Mouse (Mus musculus) midbrain, embryonic 14.5 days (tissue): ENCODE measurements at regions not wholly inside any gene's neighbourhood (a gene's known extent, or its start where the extent isn't known, plus 50 kb on each side); places are given as distances from the start of the nearest gene placed in this dataset.

ENCODE experiments used
- ATAC-seq: fragments of 200-750 bp; cut with Nextera tagmentation; 2 replicates; pipeline ENCODE4 v1.8.0; 2017; ENCODE audit warnings: moderate number of reproducible peaks, moderate library complexity; ENCODE audit not compliant: low FRiP score, low TSS enrichment
- DNase-seq: peaks from one replicate; pipeline ENCODE4 v3.0.0-alpha.2; 2015
- H3K27ac ChIP-seq: fragments of 300-500 bp; sonication (generic); replicated peaks from 2 replicates; pipeline ENCODE4 v1.5.1; 2014; ENCODE audit warnings: mild to moderate bottlenecking, low read depth, low read length, moderate library complexity
- H3K27me3 ChIP-seq: fragments of 300-500 bp; sonication (generic); 2 replicates; pipeline ENCODE4 v1.6.1; 2014; ENCODE audit warnings: low read length, control low read depth, mixed read lengths; ENCODE audit not compliant: control insufficient read depth, insufficient read depth
- H3K36me3 ChIP-seq: fragments of 300-500 bp; sonication (generic); 2 replicates; pipeline ENCODE4 v1.6.1; 2014; ENCODE audit warnings: low read length, control low read depth; ENCODE audit not compliant: control insufficient read depth, insufficient read depth
- H3K4me1 ChIP-seq: fragments of 300-500 bp; sonication (generic); 2 replicates; pipeline ENCODE4 v1.6.1; 2014; ENCODE audit warnings: mild to moderate bottlenecking, antibody characterized with exemption, low read length, control low read depth; ENCODE audit not compliant: control insufficient read depth, insufficient read depth
- H3K4me2 ChIP-seq: fragments of 300-500 bp; sonication (generic); 2 replicates; pipeline ENCODE4 v1.6.1; 2014; ENCODE audit warnings: mild to moderate bottlenecking, low read length, moderate library complexity
- H3K4me3 ChIP-seq: fragments of 300-500 bp; sonication (generic); replicated peaks from 2 replicates; pipeline ENCODE4 v1.5.1; 2014; ENCODE audit warnings: low read depth, low read length
- H3K9ac ChIP-seq: fragments of 300-500 bp; sonication (generic); replicated peaks from 2 replicates; pipeline ENCODE4 v1.6.1; 2014; ENCODE audit warnings: mild to moderate bottlenecking, low read length, moderate library complexity
- H3K9me3 ChIP-seq: fragments of 300-500 bp; sonication (generic); 2 replicates; pipeline ENCODE4 v1.6.1; 2016; ENCODE audit warnings: low read length, control low read depth, mixed read lengths; ENCODE audit not compliant: control insufficient read depth
- WGBS: fragments of 180-500 bp; shearing (Covaris S2); extraction: QIAGEN DNeasy Blood & Tissue Kit; methylation state at CpG from one replicate; pipeline ENCODE4 v1.1.7; 2014; 5-methylcytosine and 5-hydroxymethylcytosine counted together

DNA sequence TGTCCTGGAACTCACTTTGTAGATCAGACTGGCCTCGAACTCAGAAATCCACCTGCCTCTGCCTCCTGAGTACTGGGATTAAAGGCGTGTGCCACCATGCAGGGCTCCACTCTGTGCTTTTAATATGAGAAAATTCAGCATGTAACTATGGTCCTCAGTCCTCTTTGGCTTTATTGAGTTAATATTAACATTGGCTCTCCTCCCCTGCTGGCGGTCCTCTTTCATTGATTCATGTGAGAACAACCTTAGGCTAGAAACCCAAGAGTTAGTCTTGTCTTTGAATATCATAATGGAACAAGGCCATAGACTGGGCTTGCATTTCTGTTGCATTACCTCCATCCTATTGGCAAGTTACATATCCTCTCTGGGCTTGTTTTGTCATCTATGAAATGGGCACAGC, 216.1 kb upstream of the Gmds start:
- ATAC-seq = no peak
- H3K36me3 ChIP-seq = no peaks in the 10 kb centered on the region
- DNase-seq = no peak
- H3K4me1 ChIP-seq = no peaks in the 10 kb centered on the region
- 91% methylated on average over 3 of the region's 3 CpGs for WGBS
- H3K9me3 ChIP-seq = no peaks in the 10 kb centered on the region
- H3K9ac ChIP-seq = no peak overlapping the region
- no peak overlapping the region for H3K4me3 ChIP-seq
- H3K27ac ChIP-seq = no peak overlapping the region
- no peaks in the 10 kb centered on the region for H3K27me3 ChIP-seq
- H3K4me2 ChIP-seq = no peak overlapping the region

DNA sequence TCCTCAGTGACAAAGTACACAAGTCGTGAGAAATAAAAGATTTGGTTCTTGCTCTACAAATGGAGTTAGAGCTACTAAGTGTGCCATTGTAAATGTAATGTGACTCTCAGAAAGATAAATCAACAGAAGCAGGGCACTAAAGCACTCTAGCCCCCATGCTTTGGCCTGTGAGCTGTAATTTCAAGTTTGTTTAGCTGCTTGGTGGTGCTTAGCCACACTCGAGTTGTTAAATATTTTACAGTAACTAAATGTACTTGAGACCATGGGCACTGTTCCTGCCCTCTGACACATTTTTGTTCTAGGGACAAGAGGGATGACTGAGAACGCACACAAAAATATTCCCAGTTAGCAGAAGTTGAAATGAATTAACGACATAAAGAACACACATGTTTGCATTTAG, 214.6 kb upstream of the Gmds start:
- DNase-seq (no peak), ATAC-seq (no peak)
- H3K9me3 ChIP-seq = no peaks in the 10 kb centered on the region
- no peak overlapping the region for H3K4me2 ChIP-seq
- H3K36me3 ChIP-seq = no peaks in the 10 kb centered on the region
- H3K27me3 ChIP-seq = no peaks in the 10 kb centered on the region
- no peak overlapping the region for H3K27ac ChIP-seq
- H3K4me1 ChIP-seq = no peaks in the 10 kb centered on the region
- 90% methylated on average over 4 of the region's 4 CpGs for WGBS
- no peak overlapping the region for H3K9ac ChIP-seq
- H3K4me3 ChIP-seq = no peak overlapping the region

DNA sequence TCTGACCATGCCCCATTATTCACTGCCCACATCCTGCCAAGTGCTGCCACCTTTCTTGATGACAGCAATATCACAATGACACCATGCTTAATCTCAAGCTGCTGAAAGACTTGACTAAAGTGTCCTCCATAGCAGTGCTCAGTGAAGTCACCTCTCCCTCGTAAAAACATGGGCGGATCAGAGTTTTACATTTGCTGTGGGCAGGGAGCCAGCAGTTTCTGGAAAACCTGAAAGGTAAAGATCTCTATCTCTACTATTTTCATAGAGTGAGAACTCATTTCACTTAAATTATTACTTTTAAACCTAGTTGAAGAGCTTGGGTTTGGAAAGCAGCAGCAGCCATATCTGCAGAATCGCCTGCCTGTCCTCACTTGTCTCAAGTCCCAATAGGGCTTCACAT, 211.6 kb upstream of the Gmds start:
- H3K4me1 ChIP-seq = no peaks in the 10 kb centered on the region
- H3K4me3 ChIP-seq = no peak overlapping the region
- no peak overlapping the region for H3K27ac ChIP-seq
- DNase-seq (no peak), ATAC-seq (no peak)
- no peaks in the 10 kb centered on the region for H3K36me3 ChIP-seq
- H3K9ac ChIP-seq = no peak overlapping the region
- H3K9me3 ChIP-seq = no peaks in the 10 kb centered on the region
- WGBS = 95% methylated on average over 3 of the region's 3 CpGs
- no peaks in the 10 kb centered on the region for H3K27me3 ChIP-seq
- H3K4me2 ChIP-seq = no peak overlapping the region

DNA sequence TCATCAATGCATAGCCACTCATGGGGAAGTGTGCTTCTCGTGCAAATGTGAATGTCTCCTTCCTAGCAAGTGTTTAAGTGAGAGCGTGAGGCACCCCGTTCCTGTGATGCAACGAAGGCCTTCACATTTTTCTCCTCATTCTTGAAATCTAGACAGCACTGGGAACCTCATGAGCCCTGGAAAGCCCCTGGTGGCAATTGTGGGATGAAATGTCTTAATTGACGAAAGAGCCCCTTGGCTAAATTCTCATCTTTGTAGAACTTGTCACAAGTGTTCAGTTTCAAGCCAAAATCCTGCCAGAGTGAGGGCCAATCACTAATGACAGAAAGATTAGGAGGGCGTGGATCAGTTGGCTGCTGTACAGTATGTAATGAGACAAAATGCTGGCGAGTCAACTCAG, 208.6 kb upstream of the Gmds start:
- H3K27me3 ChIP-seq = no peaks in the 10 kb centered on the region
- H3K4me3 ChIP-seq = no peak overlapping the region
- no peaks in the 10 kb centered on the region for H3K36me3 ChIP-seq
- ATAC-seq (no peak), DNase-seq (no peak)
- H3K9ac ChIP-seq = no peak overlapping the region
- H3K27ac ChIP-seq = no peak overlapping the region
- H3K4me1 ChIP-seq = no peaks in the 10 kb centered on the region
- no peak overlapping the region for H3K4me2 ChIP-seq
- 86% methylated on average over 7 of the region's 7 CpGs for WGBS
- no peaks in the 10 kb centered on the region for H3K9me3 ChIP-seq

DNA sequence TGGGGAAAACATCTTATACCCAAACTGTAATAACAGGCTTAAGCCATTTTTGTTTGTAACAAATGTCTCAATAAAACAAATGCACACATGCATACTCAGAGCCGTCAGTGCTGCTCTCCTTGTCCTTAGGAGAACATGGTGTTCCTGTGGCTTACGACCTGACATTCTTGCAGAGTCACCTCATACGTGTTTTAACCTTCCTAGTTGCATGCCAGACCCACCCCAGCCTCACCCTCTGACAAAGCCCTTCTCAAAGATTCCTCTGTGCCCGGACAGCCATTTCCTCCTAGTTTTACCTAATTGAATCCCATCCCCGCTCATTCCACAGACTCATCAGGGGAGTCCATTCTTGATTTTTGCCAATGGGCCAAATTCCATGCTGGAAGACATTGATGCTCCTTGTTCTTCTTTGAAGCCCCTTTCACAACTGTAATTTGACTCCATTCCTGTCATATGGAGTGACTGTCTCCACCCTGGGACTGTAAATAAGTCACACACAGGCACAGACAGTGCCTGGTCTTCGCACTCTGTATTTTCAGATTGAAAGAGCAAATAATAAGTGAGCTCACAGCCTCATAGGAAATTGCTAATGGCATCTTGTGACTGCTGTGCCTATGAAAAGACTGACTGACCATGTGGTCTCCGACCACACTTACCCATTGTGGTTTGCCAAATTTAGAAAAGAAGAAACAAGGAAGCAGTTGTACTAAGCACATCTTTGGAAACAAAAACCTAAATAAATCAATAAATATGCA, 206.6 kb upstream of the Gmds start:
- Histone ChIP-seq H3K4me1 (no peaks in the 10 kb centered on the region), H3K9ac (no peak overlapping the region), H3K27ac (no peak overlapping the region), H3K4me2 (no peak overlapping the region), H3K36me3 (no peaks in the 10 kb centered on the region), H3K9me3 (no peaks in the 10 kb centered on the region), H3K27me3 (no peaks in the 10 kb centered on the region), H3K4me3 (no peak overlapping the region)
- 84% methylated on average over 7 of the region's 7 CpGs for WGBS
- no peak for DNase-seq
- no peak for ATAC-seq

DNA sequence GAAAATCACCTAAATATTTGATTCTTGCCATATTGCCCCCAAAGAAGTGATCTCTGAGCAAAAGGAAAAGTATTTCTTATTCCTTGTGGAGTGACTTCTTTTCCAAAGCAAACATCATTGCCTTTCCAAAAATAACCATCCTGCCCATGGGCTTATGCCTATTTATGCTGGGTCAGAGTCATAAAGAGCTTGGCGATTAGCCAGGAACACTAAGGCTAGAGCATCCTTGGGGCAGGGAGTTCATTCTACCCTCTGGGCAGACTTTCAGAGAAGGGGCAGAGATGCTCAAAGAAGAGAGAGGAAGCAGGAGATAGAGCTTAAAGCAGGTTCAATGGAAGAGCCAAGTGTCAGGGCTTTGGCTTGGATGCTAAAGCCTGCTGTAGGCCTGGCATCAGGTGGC, 203.1 kb upstream of the Gmds start:
- Histone ChIP-seq H3K27ac (no peak overlapping the region), H3K36me3 (no peaks in the 10 kb centered on the region), H3K9me3 (no peaks in the 10 kb centered on the region), H3K27me3 (no peaks in the 10 kb centered on the region), H3K4me3 (no peak overlapping the region), H3K9ac (no peak overlapping the region), H3K4me1 (no peaks in the 10 kb centered on the region), H3K4me2 (no peak overlapping the region)
- ATAC-seq (no peak), DNase-seq (no peak)
- 100% methylated on average over 1 of the region's 1 CpGs for WGBS

DNA sequence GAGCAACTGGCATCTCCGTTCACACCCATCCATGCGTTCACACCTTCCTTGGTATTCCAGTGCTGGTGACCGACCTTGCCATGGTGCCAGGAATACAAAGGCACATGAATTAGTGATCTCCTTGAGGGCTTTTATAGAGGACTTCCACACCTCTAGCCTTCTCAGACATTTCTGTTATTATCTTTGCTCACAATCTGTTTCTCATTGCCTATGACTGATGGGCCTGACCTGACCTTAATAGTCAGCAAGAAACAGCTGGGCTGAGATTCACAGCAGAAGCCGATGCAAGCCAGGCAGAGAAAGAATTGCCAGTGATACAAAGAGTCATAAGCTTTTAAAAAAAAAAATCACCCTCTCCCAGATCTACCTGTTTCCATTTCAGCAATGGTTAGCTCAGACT, 197.7 kb upstream of the Gmds start:
- Histone ChIP-seq H3K9ac (no peak overlapping the region), H3K4me1 (no peaks in the 10 kb centered on the region), H3K4me3 (no peak overlapping the region), H3K4me2 (no peak overlapping the region), H3K9me3 (no peaks in the 10 kb centered on the region), H3K27me3 (no peaks in the 10 kb centered on the region), H3K27ac (no peak overlapping the region), H3K36me3 (no peaks in the 10 kb centered on the region)
- DNase-seq = no peak
- no peak for ATAC-seq
- 86% methylated on average over 4 of the region's 4 CpGs for WGBS

DNA sequence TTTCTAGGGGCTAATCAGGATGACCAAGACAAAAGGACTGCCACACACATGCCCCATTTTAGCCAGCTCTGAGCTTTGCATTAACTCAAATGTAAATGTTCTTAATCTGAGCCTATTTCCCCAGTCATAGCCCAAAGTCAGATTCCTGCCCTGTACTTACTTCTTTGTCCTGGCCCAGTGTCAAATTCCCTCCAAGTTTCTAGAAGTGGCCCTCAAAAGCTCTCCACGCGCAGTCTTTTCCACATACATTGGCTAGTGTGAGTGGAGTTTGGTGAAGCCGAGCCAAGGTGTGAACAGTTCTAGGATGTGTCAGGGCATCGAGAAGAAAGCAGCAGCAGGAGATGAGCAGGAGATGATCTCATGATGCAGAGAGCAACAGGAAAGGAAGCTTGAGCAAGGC, 197.1 kb upstream of the Gmds start:
- WGBS = 93% methylated on average over 4 of the region's 4 CpGs
- no peaks in the 10 kb centered on the region for H3K4me1 ChIP-seq
- H3K9ac ChIP-seq = no peak overlapping the region
- H3K9me3 ChIP-seq = no peaks in the 10 kb centered on the region
- no peak for ATAC-seq
- DNase-seq = no peak
- H3K27me3 ChIP-seq = no peaks in the 10 kb centered on the region
- no peak overlapping the region for H3K27ac ChIP-seq
- no peak overlapping the region for H3K4me3 ChIP-seq
- H3K36me3 ChIP-seq = no peaks in the 10 kb centered on the region
- no peak overlapping the region for H3K4me2 ChIP-seq

DNA sequence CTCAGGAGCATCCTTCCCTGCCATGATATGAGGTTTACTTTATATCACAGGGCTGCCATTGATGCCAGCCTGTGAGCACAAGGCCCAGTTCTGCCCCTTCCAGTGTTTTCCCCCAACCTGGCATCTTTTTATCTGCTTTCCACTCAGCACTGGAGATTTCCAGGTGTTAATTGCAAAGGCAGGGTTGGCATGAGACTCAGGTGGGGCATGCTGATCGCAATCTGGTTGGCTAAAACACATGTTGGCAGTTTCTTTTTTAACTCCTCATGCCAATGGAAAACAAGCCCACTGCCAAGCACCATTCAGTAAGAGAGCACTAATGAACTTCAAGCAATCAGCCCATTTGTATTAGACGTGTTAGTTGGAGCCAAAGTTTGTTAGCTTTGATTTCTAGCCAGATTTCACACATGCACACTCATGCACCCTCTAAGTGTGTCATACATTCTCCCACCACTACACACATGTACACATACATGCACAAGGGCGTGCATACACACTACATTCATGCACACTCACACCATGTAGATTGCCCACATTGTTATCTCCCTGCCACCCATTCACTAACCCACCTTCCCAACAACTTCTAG, 192.5 kb upstream of the Gmds start:
- no peak for DNase-seq
- no peak overlapping the region for H3K9ac ChIP-seq
- ATAC-seq = no peak
- H3K9me3 ChIP-seq = no peaks in the 10 kb centered on the region
- no peak overlapping the region for H3K27ac ChIP-seq
- WGBS = 79% methylated on average over 3 of the region's 3 CpGs
- no peaks in the 10 kb centered on the region for H3K36me3 ChIP-seq
- no peak overlapping the region for H3K4me2 ChIP-seq
- H3K4me3 ChIP-seq = no peak overlapping the region
- no peaks in the 10 kb centered on the region for H3K4me1 ChIP-seq
- no peaks in the 10 kb centered on the region for H3K27me3 ChIP-seq
